Mouse (Mus musculus): ENCODE data around the gene Zfand2b. TPM values are rescaled to one million over a fixed set of nuclear protein-coding genes. Genes with fewer than 3 reads are reported as not detected.

Zfand2b gene
- polyA plus RNA-seq, 1 experiment from 2014 or later, result 47.2 TPM

DNA sequence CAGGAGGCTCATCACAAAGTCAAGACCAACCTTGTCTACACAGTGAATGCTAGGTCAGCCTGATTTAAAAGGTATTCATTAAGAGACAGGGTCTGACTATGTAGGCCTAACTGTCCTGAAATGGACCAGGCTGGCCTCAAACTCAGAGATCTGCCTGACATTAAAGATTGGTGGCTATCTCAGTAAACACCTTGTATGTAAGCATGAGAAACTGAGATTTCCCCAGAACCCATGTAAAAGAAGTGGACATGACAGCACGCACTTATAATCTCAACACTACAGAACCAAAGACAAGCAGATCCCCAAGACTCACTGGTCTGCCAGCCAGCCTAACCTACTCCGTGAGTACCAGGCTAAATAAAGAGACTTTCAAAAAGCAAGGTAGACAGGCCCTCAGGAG is 30.0 kb upstream of the Zfand2b start:
- Histone ChIP-seq H3K27ac (ENCODE audit: low read length) (no peak overlapping the region), H3K4me1 (replicated peaks; ENCODE audit: control insufficient read depth, insufficient read depth, low read length) (peaks cover 13% of the 10 kb centered on the region), H3K4me2 (ENCODE audit: low read length) (no peak overlapping the region), H3K4me3 (replicated peaks; ENCODE audit: low read length) (no peak overlapping the region), H3K9me3 (ENCODE audit: control insufficient read depth, low read length) (no peaks in the 10 kb centered on the region), H3K9ac (replicated peaks; ENCODE audit: low read depth, low read length) (no peak overlapping the region), H3K36me3 (ENCODE audit: control insufficient read depth, insufficient read depth) (peaks cover 13% of the 10 kb centered on the region; the same call in 1 of the 2 replicates), H3K27me3 (replicated peaks; ENCODE audit: control insufficient read depth, insufficient read depth, low read length) (no peaks in the 10 kb centered on the region)
- ATAC-seq, result no peak
- 93% methylated on average over 2 of the region's 2 CpGs for WGBS

DNA sequence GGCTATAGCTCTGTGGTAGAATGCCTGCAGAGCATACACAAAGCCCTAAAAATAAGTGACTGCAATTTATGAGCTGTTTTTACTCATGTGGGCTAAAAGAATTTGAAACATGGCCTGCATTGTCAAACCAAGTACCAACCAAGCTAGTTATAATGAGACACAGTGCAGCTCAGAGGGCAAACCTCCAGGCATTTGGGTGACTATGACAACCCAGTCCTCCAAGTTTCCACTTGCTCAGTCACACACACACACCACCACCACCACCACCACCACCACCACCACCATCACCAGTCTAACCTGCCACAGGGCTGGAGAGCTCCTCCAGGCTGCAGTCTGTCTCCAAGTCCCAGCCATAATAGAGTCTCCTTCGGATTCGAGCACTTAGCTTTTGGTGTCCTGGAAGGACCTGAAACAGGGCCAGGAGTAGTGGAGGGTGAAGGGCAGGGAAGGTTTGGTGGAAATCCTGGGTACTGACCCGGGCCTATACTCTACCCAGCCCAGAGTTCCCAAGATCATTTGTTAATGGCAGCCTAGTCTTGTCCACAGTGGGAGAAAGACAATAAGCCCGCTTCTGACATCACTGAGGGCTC is 27.8 kb upstream of the Zfand2b start:
- H3K4me3 ChIP-seq (replicated peaks; ENCODE audit: low read length), result peak overlapping the region; percentile 92
- peaks cover 18% of the 10 kb centered on the region for H3K36me3 ChIP-seq (ENCODE audit: control insufficient read depth, insufficient read depth)
- H3K9me3 ChIP-seq (ENCODE audit: control insufficient read depth, low read length), result no peaks in the 10 kb centered on the region
- H3K4me2 ChIP-seq (ENCODE audit: low read length), result peak overlapping the region; percentile 89
- H3K27ac ChIP-seq (ENCODE audit: low read length), result no peak overlapping the region
- peaks cover 23% of the 10 kb centered on the region for H3K4me1 ChIP-seq (replicated peaks; ENCODE audit: control insufficient read depth, insufficient read depth, low read length)
- WGBS, result 62% methylated on average over 4 of the region's 4 CpGs
- H3K9ac ChIP-seq (replicated peaks; ENCODE audit: low read depth, low read length), result peak overlapping the region; percentile 96
- no peaks in the 10 kb centered on the region for H3K27me3 ChIP-seq (replicated peaks; ENCODE audit: control insufficient read depth, insufficient read depth, low read length)
- no peak for ATAC-seq

DNA sequence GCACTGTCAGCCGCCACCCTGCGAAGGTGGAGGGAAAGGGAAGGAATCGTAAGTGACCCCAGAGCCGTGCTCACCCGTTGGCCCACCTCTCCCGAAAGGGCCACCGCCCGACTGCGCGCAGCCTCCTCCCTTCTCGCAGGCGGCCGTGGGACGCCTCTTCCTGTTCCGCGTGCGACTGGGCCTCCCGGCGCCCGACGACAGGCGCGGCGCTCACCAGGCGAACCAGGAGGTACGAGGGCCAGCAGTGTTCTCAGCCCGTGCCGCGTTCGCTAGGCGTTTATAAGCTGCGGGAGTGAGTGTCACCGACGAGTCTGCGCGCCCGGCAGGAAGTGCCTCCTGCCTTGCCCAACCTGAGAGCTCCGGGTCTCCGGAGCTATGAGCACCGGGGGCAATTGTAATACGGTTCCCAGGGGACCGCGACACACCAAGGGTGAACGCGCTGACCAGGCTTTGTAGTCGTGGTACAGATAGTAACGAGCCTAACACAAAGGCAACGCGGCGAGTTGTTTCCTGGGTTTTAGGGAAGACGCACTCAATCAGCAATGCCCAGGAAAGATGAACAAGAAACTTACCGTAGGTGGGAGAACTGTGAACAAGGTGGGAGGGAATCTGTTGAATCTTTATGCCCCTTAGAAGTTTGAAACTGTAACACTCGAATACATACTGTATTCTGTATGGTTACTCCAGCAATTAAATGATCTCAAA is 26.8 kb upstream of the Zfand2b start:
- peak overlapping the region; percentile 96 for H3K9ac ChIP-seq (replicated peaks; ENCODE audit: low read depth, low read length)
- peaks cover 23% of the 10 kb centered on the region for H3K4me1 ChIP-seq (replicated peaks; ENCODE audit: control insufficient read depth, insufficient read depth, low read length)
- peak overlapping the region; percentile 92 for H3K4me3 ChIP-seq (replicated peaks; ENCODE audit: low read length)
- H3K9me3 ChIP-seq (ENCODE audit: control insufficient read depth, low read length), result no peaks in the 10 kb centered on the region
- ATAC-seq, result peak; percentile 12; the same call in 1 of the 2 replicates
- WGBS, result under 1% methylated on average over 52 of the region's 53 CpGs
- no peaks in the 10 kb centered on the region for H3K27me3 ChIP-seq (replicated peaks; ENCODE audit: control insufficient read depth, insufficient read depth, low read length)
- peak overlapping the region; percentile 19 for H3K27ac ChIP-seq (ENCODE audit: low read length)
- H3K36me3 ChIP-seq (ENCODE audit: control insufficient read depth, insufficient read depth), result peaks cover 14% of the 10 kb centered on the region
- H3K4me2 ChIP-seq (ENCODE audit: low read length), result peak overlapping the region; percentile 89

DNA sequence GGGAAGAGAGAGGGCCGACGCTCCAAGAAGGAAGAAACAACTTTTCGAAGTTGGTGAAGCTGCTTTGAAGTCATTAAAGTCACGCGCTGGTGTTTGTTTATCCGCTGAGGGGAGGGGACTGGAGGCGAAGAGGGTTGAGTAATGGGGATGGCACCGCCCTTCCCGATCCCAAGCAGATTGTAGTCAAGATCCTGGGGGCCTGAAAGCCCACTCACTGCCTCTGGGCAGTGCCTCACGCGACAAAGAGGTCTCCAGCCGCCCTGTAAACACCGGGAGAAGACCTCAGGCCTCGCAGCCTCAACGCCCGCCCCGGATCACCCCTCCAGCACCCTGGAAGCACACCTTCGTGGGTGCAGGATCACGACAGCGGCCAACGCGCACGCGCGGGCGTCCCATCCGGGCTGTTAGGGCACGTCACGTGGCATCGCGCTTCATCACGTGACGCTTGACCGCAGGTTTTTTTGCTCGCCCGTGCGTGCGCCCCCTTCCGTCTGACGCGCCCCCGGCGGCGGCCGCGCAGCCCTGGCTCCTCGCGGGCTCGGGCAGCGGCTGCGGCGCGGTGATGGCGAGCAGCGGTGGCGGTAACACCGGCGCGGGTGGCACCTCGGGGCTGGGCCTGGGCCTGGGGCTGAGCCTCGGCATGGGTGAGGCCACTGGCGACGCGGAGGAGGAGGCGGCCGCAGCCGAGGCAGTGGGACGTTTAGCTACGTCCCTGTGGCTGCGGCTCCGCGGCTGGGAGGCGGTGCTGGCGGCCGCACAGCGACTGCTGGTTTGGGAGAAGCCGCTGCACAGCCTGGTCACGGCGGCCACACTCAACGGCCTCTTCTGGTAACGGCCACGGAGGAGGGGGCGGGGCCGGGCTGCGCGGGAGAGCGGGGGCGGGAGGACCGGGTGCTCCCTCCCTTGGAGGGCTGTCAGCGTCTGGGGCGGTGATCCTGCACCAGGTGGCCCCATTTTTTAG is 25.9 kb upstream of the Zfand2b start, which contains the start of the genes Cnppd1 and Retreg2:
Gene Cnppd1, minus strand, starts transcription at position 411 of the 961 bp plus-strand sequence.
Gene Retreg2, plus strand, starts transcription at position 478 of the 961 bp plus-strand sequence.
- Histone ChIP-seq H3K9me3 (ENCODE audit: control insufficient read depth, low read length) (no peaks in the 10 kb centered on the region), H3K27ac (ENCODE audit: low read length) (peak within 1 kb of the TSS; percentile 96), H3K4me3 (replicated peaks; ENCODE audit: low read length) (peak within 1 kb of the TSS; percentile 92), H3K4me1 (replicated peaks; ENCODE audit: control insufficient read depth, insufficient read depth, low read length) (peaks cover 23% of the 10 kb centered on the region), H3K4me2 (ENCODE audit: low read length) (peak within 1 kb of the TSS; percentile 89), H3K9ac (replicated peaks; ENCODE audit: low read depth, low read length) (peak within 1 kb of the TSS; percentile 96), H3K27me3 (replicated peaks; ENCODE audit: control insufficient read depth, insufficient read depth, low read length) (no peaks in the 10 kb centered on the region), H3K36me3 (ENCODE audit: control insufficient read depth, insufficient read depth) (peaks cover 20% of the 10 kb centered on the region)
- under 1% methylated on average over 89 of the region's 91 CpGs for WGBS
- ATAC-seq, result peak; percentile 90

DNA sequence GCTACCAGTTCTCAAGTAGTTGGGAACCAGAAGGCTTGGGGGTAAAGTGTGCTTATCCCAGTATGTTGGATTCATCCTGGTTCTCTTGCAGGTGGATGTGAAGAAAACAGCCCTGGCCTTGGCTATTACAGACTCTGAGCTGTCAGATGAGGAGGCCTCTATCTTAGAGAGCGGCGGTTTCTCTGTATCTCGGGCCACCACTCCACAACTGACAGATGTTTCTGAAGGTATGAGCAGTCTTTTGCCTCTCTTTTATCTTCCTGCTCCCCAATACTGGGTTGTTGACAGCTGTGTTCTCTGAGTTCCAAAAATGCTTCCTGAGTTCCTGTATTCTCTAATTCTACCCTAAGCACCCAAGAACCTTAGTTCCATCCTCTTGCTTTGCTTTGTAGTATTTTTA is 22.9 kb upstream of the Zfand2b start:
- WGBS, result 87% methylated on average over 3 of the region's 3 CpGs
- no peak overlapping the region for H3K9ac ChIP-seq (replicated peaks; ENCODE audit: low read depth, low read length)
- H3K27ac ChIP-seq (ENCODE audit: low read length), result no peak overlapping the region
- H3K4me3 ChIP-seq (replicated peaks; ENCODE audit: low read length), result no peak overlapping the region
- no peak overlapping the region for H3K4me2 ChIP-seq (ENCODE audit: low read length)
- ATAC-seq, result no peak
- H3K27me3 ChIP-seq (replicated peaks; ENCODE audit: control insufficient read depth, insufficient read depth, low read length), result no peaks in the 10 kb centered on the region
- peaks cover 16% of the 10 kb centered on the region for H3K4me1 ChIP-seq (replicated peaks; ENCODE audit: control insufficient read depth, insufficient read depth, low read length)
- peaks cover 27% of the 10 kb centered on the region for H3K36me3 ChIP-seq (ENCODE audit: control insufficient read depth, insufficient read depth)
- no peaks in the 10 kb centered on the region for H3K9me3 ChIP-seq (ENCODE audit: control insufficient read depth, low read length)

DNA sequence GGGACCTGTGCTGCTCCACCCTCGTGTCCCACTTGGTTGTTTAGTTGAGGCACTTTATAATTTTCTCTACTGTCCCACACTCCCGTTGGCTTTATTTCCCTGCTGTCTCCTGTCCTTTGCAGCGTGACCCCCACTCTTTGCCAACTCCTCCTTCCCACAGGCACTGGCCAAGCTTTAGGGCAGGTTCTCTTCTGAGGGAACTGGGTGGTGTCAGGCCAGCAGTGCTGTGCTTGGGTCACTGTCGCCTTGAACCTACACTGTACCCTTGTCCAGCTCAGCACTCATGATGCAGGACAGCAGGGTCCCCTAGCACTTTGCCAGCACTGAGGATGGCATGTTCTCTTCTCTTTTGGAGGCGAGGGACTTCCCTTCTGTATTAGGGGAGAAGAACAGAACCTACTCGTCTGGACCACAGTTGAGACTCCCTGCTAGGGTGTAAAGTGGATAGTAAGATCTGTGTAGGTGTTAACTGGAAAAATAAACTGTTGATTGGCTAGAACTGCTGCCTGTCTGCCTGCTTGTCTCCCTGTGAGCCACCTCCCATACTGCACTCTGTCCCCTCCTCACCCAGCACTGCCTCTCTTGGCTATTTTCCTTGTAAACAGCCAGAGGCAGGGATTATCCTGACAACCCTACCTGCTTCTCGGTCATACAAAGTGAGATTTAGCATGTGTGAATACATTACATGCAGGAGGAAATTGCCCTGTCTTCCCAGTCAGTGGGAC is 20.9 kb upstream of the Zfand2b start:
- 86% methylated on average over 7 of the region's 7 CpGs for WGBS
- no peak for ATAC-seq
- Histone ChIP-seq H3K4me3 (replicated peaks; ENCODE audit: low read length) (no peak overlapping the region), H3K36me3 (ENCODE audit: control insufficient read depth, insufficient read depth) (peaks cover 27% of the 10 kb centered on the region), H3K27me3 (replicated peaks; ENCODE audit: control insufficient read depth, insufficient read depth, low read length) (no peaks in the 10 kb centered on the region), H3K27ac (ENCODE audit: low read length) (no peak overlapping the region), H3K9me3 (ENCODE audit: control insufficient read depth, low read length) (no peaks in the 10 kb centered on the region), H3K4me2 (ENCODE audit: low read length) (no peak overlapping the region), H3K9ac (replicated peaks; ENCODE audit: low read depth, low read length) (no peak overlapping the region), H3K4me1 (replicated peaks; ENCODE audit: control insufficient read depth, insufficient read depth, low read length) (peaks cover 10% of the 10 kb centered on the region)

DNA sequence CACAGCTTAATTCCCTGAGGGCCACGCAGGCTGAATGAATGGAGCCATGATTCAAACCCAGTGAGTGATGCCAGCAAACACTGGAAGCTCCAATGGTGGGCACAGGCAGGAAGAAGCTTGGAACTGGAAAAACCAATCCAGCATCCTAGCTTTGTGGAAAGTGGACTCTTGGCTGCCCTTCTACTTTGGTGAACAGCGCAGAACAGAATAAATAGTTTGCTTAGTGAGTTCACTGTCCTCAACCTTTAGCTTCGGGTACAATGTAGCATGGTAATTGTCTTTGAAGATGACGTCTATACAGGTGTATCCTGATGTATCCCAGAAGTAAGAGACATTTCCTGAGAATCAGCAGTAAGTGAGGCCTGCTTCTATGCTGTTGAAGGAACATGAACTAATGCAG is 19.7 kb upstream of the Zfand2b start:
- ATAC-seq, result no peak
- 91% methylated on average over 4 of the region's 4 CpGs for WGBS
- Histone ChIP-seq H3K27ac (ENCODE audit: low read length) (no peak overlapping the region), H3K4me1 (replicated peaks; ENCODE audit: control insufficient read depth, insufficient read depth, low read length) (peaks cover 8% of the 10 kb centered on the region), H3K36me3 (ENCODE audit: control insufficient read depth, insufficient read depth) (peaks cover 27% of the 10 kb centered on the region), H3K9me3 (ENCODE audit: control insufficient read depth, low read length) (no peaks in the 10 kb centered on the region), H3K27me3 (replicated peaks; ENCODE audit: control insufficient read depth, insufficient read depth, low read length) (no peaks in the 10 kb centered on the region), H3K9ac (replicated peaks; ENCODE audit: low read depth, low read length) (no peak overlapping the region), H3K4me3 (replicated peaks; ENCODE audit: low read length) (no peak overlapping the region), H3K4me2 (ENCODE audit: low read length) (no peak overlapping the region)

DNA sequence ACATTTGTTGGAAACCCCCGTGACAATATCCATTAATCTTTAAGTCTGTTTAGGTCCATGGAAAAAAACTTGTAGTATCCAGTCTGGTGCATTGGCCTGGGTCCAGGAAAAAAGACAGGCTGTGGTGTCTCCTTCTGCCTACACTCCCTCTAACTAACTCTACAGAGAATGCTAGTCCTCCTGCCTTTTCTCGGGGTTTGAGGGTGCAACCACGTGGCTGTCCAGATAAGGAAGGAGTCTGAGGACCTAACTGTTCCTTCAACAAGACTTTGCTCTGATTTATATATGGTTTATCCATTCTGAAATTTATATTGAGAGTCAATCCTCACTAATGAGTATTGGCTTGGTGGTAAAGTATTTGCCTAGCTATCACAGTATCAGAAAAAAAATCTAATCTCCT is 12.6 kb upstream of the Zfand2b start:
- Histone ChIP-seq H3K4me1 (replicated peaks; ENCODE audit: control insufficient read depth, insufficient read depth, low read length) (no peaks in the 10 kb centered on the region), H3K9me3 (ENCODE audit: control insufficient read depth, low read length) (no peaks in the 10 kb centered on the region), H3K4me2 (ENCODE audit: low read length) (no peak overlapping the region), H3K36me3 (ENCODE audit: control insufficient read depth, insufficient read depth) (no peaks in the 10 kb centered on the region), H3K27me3 (replicated peaks; ENCODE audit: control insufficient read depth, insufficient read depth, low read length) (no peaks in the 10 kb centered on the region), H3K27ac (ENCODE audit: low read length) (no peak overlapping the region), H3K4me3 (replicated peaks; ENCODE audit: low read length) (no peak overlapping the region), H3K9ac (replicated peaks; ENCODE audit: low read depth, low read length) (no peak overlapping the region)
- WGBS, result 66% methylated on average over 3 of the region's 3 CpGs
- ATAC-seq, result no peak
